Mouse (Mus musculus) heart, postnatal 0 days (tissue): ENCODE measurements at regions not wholly inside any gene's neighbourhood (a gene's known extent, or its start where the extent isn't known, plus 50 kb on each side); places are given as distances from the start of the nearest gene placed in this dataset.

Source experiments
- ATAC-seq: fragments of 200-750 bp; cut with Nextera tagmentation; 2 replicates; pipeline ENCODE4 v1.8.0; 2017; ENCODE audit warnings: low read depth, moderate number of reproducible peaks, moderate library complexity; ENCODE audit not compliant: insufficient read depth
- DNase-seq: peaks from one replicate; pipeline ENCODE4 v3.0.0-alpha.2; 2016; ENCODE audit warnings: low spot score
- H3K27ac ChIP-seq: fragments of 300-500 bp; sonication (generic); 2 replicates; pipeline ENCODE4 v1.5.1; 2014; ENCODE audit warnings: low read depth, mild to moderate bottlenecking
- H3K27me3 ChIP-seq: fragments of 300-500 bp; sonication (generic); 2 replicates; pipeline ENCODE4 v1.6.1; 2014; ENCODE audit warnings: low read length, mixed read lengths; ENCODE audit not compliant: control insufficient read depth, insufficient read depth
- H3K36me3 ChIP-seq: fragments of 300-500 bp; sonication (generic); replicated peaks from 2 replicates; pipeline ENCODE4 v1.6.1; 2014; ENCODE audit warnings: low read length, mixed read lengths; ENCODE audit not compliant: control insufficient read depth, insufficient read depth
- H3K4me1 ChIP-seq: fragments of 300-500 bp; sonication (generic); 2 replicates; pipeline ENCODE4 v1.6.1; 2014; ENCODE audit warnings: antibody characterized with exemption; ENCODE audit not compliant: control insufficient read depth, insufficient read depth
- H3K4me2 ChIP-seq: fragments of 300-500 bp; sonication (generic); 2 replicates; pipeline ENCODE4 v1.6.1; 2014; ENCODE audit warnings: low read depth, mild to moderate bottlenecking, low read length, moderate library complexity
- H3K4me3 ChIP-seq: fragments of 300-500 bp; sonication (generic); 2 replicates; pipeline ENCODE4 v1.5.1; 2014; ENCODE audit warnings: low read depth, low read length
- H3K9ac ChIP-seq: fragments of 300-500 bp; sonication (generic); replicated peaks from 2 replicates; pipeline ENCODE4 v1.6.1; 2014; ENCODE audit warnings: low read depth, low read length, mixed read lengths
- H3K9me3 ChIP-seq: fragments of 300-500 bp; sonication (generic); replicated peaks from 2 replicates; pipeline ENCODE4 v1.6.1; 2016; ENCODE audit warnings: low read length; ENCODE audit not compliant: control insufficient read depth
- CTCF ChIP-seq: IDR thresholded peaks from 2 replicates; pipeline ENCODE4 v1.5.1; 2016; ENCODE audit warnings: antibody characterized with exemption, control low read depth, low read depth
- EP300 ChIP-seq: IDR thresholded peaks from 2 replicates; pipeline ENCODE4 v1.6.1; 2016; ENCODE audit warnings: antibody characterized with exemption, low read depth
- WGBS: fragments of 180-500 bp; shearing (Covaris S2); extraction: QIAGEN DNeasy Blood & Tissue Kit; methylation state at CpG from one replicate; pipeline ENCODE4 v1.1.7; 2014; 5-methylcytosine and 5-hydroxymethylcytosine counted together

DNA sequence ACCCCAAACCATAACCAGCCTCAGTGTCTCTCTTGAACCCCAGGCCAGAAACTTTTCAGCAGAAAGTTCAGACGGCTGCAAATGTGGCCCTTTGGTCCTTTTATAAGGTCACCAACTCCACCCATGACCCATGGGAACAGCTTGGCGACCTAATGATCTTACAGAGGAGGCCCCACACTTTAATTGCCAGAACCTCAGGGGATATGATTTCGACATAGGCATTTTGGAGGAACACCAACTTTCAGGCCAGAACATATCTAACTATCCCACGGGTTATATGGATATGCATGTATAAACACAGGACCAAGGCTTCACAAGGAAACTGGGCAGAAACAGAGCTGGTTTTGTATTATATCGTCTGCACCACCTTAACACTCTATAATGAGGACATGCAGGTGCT, 833.5 kb upstream of the Car8 start:
- 56% methylated on average over 5 of the region's 5 CpGs for WGBS
- DNase-seq (no peak), ATAC-seq (no peak)
- Histone ChIP-seq H3K36me3 (no peaks in the 10 kb centered on the region), H3K27me3 (no peaks in the 10 kb centered on the region), H3K9ac (no peak overlapping the region), H3K4me1 (peaks cover 6% of the 10 kb centered on the region), H3K9me3 (no peaks in the 10 kb centered on the region), H3K4me3 (no peak overlapping the region), H3K27ac (no peak overlapping the region), H3K4me2 (no peak overlapping the region)
- TF ChIP-seq CTCF: no peak
- TF ChIP-seq EP300: no peak

- peaks cover 6% of the 10 kb centered on the region for H3K4me1 ChIP-seq
- DNase-seq (peak; percentile 84), ATAC-seq (peak; percentile 90)
- H3K9ac ChIP-seq: no peak overlapping the region
- no peak overlapping the region for H3K4me2 ChIP-seq
- TF ChIP-seq EP300 (peak; percentile 64; the same call in 1 of the 2 replicates), CTCF (no peak)
- H3K27me3 ChIP-seq: no peaks in the 10 kb centered on the region
- H3K4me3 ChIP-seq: no peak overlapping the region
- no peaks in the 10 kb centered on the region for H3K36me3 ChIP-seq
- 17% methylated on average over 2 of the region's 2 CpGs for WGBS
- H3K9me3 ChIP-seq: no peaks in the 10 kb centered on the region
- H3K27ac ChIP-seq: peak overlapping the region; percentile 81
Measured at GRCm38 (mm10) chr4:9067874-9068273, 829.0 kb upstream of the Car8 start.

GRCm38 (mm10) chr4:9065981-9066815, 827.4 kb upstream of the Car8 start:
- WGBS: 73% methylated on average over 10 of the region's 10 CpGs
- Histone ChIP-seq H3K4me3 (no peak overlapping the region), H3K27ac (no peak overlapping the region), H3K4me1 (peaks cover 6% of the 10 kb centered on the region), H3K9ac (no peak overlapping the region), H3K36me3 (no peaks in the 10 kb centered on the region), H3K27me3 (no peaks in the 10 kb centered on the region), H3K9me3 (no peaks in the 10 kb centered on the region), H3K4me2 (no peak overlapping the region)
- TF ChIP-seq CTCF (no peak), EP300 (no peak)
- DNase-seq: no peak
- no peak for ATAC-seq

- 42% methylated on average over 3 of the region's 3 CpGs for WGBS
- TF ChIP-seq EP300 (no peak), CTCF (no peak)
- H3K9me3 ChIP-seq: no peaks in the 10 kb centered on the region
- H3K36me3 ChIP-seq: no peaks in the 10 kb centered on the region
- no peak overlapping the region for H3K4me3 ChIP-seq
- H3K4me2 ChIP-seq: no peak overlapping the region
- ATAC-seq (no peak), DNase-seq (no peak)
- peaks cover 23% of the 10 kb centered on the region for H3K4me1 ChIP-seq
- no peak overlapping the region for H3K27ac ChIP-seq
- H3K27me3 ChIP-seq: no peaks in the 10 kb centered on the region
- no peak overlapping the region for H3K9ac ChIP-seq
Measured at GRCm38 (mm10) chr4:9061941-9062340, 823.1 kb upstream of the Car8 start.

DNA sequence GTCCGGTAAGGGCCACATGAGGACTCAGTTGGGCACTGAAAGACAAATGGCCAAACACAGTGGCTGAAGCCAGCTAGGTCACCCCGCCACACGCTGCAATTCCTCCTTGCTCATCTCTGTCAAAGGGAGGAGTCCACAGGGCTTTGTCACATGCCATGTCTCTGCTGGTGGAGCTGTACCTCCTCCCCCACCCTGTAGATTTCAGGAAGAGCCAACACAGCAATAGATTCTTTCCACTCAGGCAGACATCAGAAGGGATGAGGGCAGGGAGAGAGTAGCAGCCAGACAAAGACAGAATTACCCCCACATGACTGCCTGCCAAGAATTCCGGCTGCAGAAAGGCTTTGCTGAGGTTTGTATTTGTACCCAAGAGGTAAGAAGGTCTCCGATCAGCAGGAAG, 821.4 kb upstream of the Car8 start:
- no peak for TF ChIP-seq CTCF
- no peak for TF ChIP-seq EP300
- Histone ChIP-seq H3K4me3 (no peak overlapping the region), H3K9me3 (no peaks in the 10 kb centered on the region), H3K27ac (no peak overlapping the region), H3K36me3 (no peaks in the 10 kb centered on the region), H3K9ac (no peak overlapping the region), H3K4me1 (peaks cover 29% of the 10 kb centered on the region), H3K27me3 (no peaks in the 10 kb centered on the region), H3K4me2 (no peak overlapping the region)
- 0 out of 2 replicates have a peak, but pooled peaks have one; percentile 40 for ATAC-seq
- peak; percentile 19 for DNase-seq
- 49% methylated on average over 5 of the region's 5 CpGs for WGBS

DNA sequence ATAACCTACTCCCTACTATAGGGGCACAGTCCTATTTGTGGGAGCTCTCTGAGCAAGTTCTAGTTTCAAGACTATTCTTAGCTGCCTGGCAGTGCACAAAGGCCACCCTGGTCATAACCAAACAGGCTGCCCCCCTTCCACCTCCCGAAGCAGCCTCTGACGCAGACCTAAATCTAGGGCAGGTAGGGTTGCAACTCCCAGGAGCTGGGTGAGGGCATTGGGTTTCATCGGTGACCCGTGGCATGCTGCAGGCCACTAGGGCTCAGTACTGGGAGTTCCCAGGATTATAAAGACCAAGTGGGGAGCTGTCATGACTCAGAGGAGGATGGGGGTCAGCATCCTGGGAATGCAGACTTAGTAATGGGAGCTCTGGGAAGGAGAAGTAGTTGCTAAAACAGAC, 818.8 kb upstream of the Car8 start:
- ATAC-seq (peak; percentile 54), DNase-seq (peak; percentile 22)
- Histone ChIP-seq H3K9me3 (no peaks in the 10 kb centered on the region), H3K4me3 (no peak overlapping the region), H3K36me3 (no peaks in the 10 kb centered on the region), H3K4me2 (no peak overlapping the region), H3K9ac (no peak overlapping the region), H3K27ac (no peak overlapping the region), H3K27me3 (no peaks in the 10 kb centered on the region), H3K4me1 (peaks cover 29% of the 10 kb centered on the region)
- WGBS: 42% methylated on average over 4 of the region's 4 CpGs
- TF ChIP-seq EP300: no peak
